Mouse (Mus musculus): ENCODE measurements around the gene Zc3h12b.

DNA sequence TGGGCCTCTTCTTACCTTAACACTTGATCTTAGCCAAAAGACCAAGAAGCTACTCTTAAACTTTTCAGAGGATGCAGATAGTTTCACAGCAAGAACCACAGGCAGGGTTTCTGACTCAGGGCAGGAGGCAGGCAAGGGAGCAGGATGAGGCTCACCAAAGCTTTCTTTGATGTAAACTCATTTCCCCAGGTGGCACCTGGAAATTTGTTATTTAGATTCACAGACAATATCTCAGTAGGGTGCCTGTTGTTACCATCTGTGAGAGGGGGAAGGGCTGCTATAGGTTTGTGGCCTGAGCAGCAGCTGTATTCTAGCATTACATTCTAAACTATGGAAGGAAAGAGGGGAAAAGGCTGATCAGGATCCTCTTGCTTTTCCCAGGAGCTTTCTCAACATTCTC lies 169.6 kb downstream of the Zc3h12b start:
- TF ChIP-seq POLR2A (IDR thresholded peaks at IDR 0.05; ENCODE audit: borderline replicate concordance, control insufficient read depth, low read depth, low read length) (no peak), CTCF (IDR thresholded peaks at IDR 0.05; ENCODE audit: control insufficient read depth, insufficient read depth, low read length) (no peak)
